Mouse (Mus musculus): Measurements from ENCODE around the gene Trio. TPM values are rescaled to one million over a fixed set of nuclear protein-coding genes. Genes with fewer than 3 reads are reported as not detected.

Gene Trio
- polyA plus RNA-seq, 1 experiment from 2014 or later = 103 TPM

DNA sequence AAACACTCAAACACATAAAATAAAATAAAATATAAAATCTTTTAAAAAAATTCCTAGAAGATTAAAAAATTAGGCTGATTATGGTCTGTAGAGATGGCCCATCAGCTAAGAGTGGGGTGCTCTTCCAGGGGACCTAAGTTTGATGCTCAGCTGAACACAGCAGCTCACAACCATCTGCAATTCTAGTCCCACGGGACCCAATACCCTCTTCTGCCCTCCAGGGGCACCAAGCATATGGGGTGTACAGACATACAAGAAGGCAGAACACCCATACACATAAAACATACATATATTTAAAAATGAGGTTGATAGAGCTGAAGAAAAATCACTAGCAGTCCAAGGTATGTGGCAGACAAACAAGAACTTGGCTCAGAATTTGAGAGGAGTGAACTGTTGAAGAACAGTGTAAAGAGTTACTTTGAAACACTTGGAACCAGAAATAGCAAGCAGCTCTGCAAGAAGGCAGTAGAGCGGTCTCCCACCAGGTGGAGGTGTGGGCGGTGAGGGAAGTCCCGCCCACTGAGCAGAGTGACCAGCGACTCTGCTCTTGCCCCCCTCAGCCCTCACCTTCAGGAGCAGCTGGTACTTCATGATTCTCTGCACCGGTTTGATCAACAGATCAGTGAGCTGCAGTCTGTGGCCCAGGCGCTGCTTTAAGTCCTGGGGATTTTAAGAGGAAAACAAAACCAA is 270.9 kb downstream of the Trio start:
- DNase-seq (ENCODE audit: low read depth, low spot score) = no peak
- ChIA-PET POLR2A (interaction anchor here (1.6 to 4.4 kb wide), 2 partner anchors 29 to 33 kb away, joined by 4 to 16 read pairs; no protein-coding TSS in a partner anchor), CTCF (interaction anchor here (1.2 to 5.6 kb wide), 6 partner anchors 11 to 68 kb away, joined by 3 to 78 read pairs (median 6); no protein-coding TSS in a partner anchor)
- H3K27me3 ChIP-seq = no peaks in the 10 kb centered on the region
- no peak for TF ChIP-seq CTCF (IDR thresholded peaks at IDR 0.05)
- in situ Hi-C loops (cut with MboI; ENCODE audit: low pct_unique_long_range_greater_than_20kb) = loop anchor here (5.0 kb wide), 1 partner anchor 73 kb away; no protein-coding TSS in a partner anchor
- no peak for ATAC-seq

- no peaks in the 10 kb centered on the region for H3K27me3 ChIP-seq
- TF ChIP-seq CTCF (IDR thresholded peaks at IDR 0.05) = no peak
- ATAC-seq = no peak
- no peak for DNase-seq (ENCODE audit: low read depth, low spot score)
- in situ Hi-C loops (cut with MboI; ENCODE audit: low pct_unique_long_range_greater_than_20kb) = loop anchor here (5.0 kb wide), 1 partner anchor 73 kb away; no protein-coding TSS in a partner anchor
- ChIA-PET POLR2A (interaction anchor here (1.7 to 4.4 kb wide), 2 partner anchors 30 to 33 kb away, joined by 3 to 16 read pairs; no protein-coding TSS in a partner anchor), CTCF (interaction anchor here (0.8 to 5.6 kb wide), 7 partner anchors 11 to 69 kb away, joined by 3 to 78 read pairs (median 5); no protein-coding TSS in a partner anchor)
Observed at GRCm38 (mm10) chr15:27753923-27754322, 271.7 kb downstream of the Trio start.

- in situ Hi-C loops (cut with MboI; ENCODE audit: low pct_unique_long_range_greater_than_20kb) = loop anchor here (5.0 kb wide), 1 partner anchor 74 kb away; no protein-coding TSS in a partner anchor
- H3K27me3 ChIP-seq = no peaks in the 10 kb centered on the region
- ATAC-seq = peak; percentile 65
- no peak for TF ChIP-seq CTCF (IDR thresholded peaks at IDR 0.05)
- POLR2A ChIA-PET = interaction anchor here (0.9 to 4.4 kb wide), 6 partner anchors 31 to 71 kb away, joined by 3 to 16 read pairs (median 4); no protein-coding TSS in a partner anchor
- DNase-seq (ENCODE audit: low read depth, low spot score) = peak; percentile 70
- CTCF ChIA-PET = interaction anchor here (0.6 to 5.6 kb wide), 24 partner anchors 11 to 167 kb away, joined by 3 to 78 read pairs (median 5); no protein-coding TSS in a partner anchor
Observed at GRCm38 (mm10) chr15:27752677-27753342, 272.8 kb downstream of the Trio start.

- POLR2A ChIA-PET = interaction anchor here (1.0 to 4.4 kb wide), 4 partner anchors 32 to 72 kb away, joined by 3 to 16 read pairs (median 4); no protein-coding TSS in a partner anchor
- peak; percentile 62 for DNase-seq (ENCODE audit: low read depth, low spot score)
- peak; percentile 70 for ATAC-seq
- H3K27me3 ChIP-seq = no peaks in the 10 kb centered on the region
- in situ Hi-C loops (cut with MboI; ENCODE audit: low pct_unique_long_range_greater_than_20kb) = loop anchor here (5.0 kb wide), 1 partner anchor 75 kb away; no protein-coding TSS in a partner anchor
- no peak for TF ChIP-seq CTCF (IDR thresholded peaks at IDR 0.05)
- CTCF ChIA-PET = interaction anchor here (0.6 to 5.6 kb wide), 25 partner anchors 12 to 168 kb away, joined by 3 to 78 read pairs (median 5); no protein-coding TSS in a partner anchor
Observed at GRCm38 (mm10) chr15:27751612-27752405, 273.8 kb downstream of the Trio start.

- ChIA-PET CTCF (interaction anchor here (1.7 kb wide), 1 partner anchor 113 kb away, joined by 4 read pairs; no protein-coding TSS in a partner anchor), POLR2A (no interaction called here)
- H3K27me3 ChIP-seq = no peaks in the 10 kb centered on the region
- ATAC-seq (peak; percentile 13), DNase-seq (ENCODE audit: low read depth, low spot score) (no peak)
- in situ Hi-C loops (cut with MboI; ENCODE audit: low pct_unique_long_range_greater_than_20kb) = no loop called here
- no peak for TF ChIP-seq CTCF (IDR thresholded peaks at IDR 0.05)
Observed at GRCm38 (mm10) chr15:27748739-27749138, 276.9 kb downstream of the Trio start.

- in situ Hi-C loops (cut with MboI; ENCODE audit: low pct_unique_long_range_greater_than_20kb) = no loop called here
- ChIA-PET CTCF (interaction anchor here (0.9 to 1.7 kb wide), 3 partner anchors 59 to 114 kb away, joined by 3 to 4 read pairs (median 3); no protein-coding TSS in a partner anchor), POLR2A (no interaction called here)
- DNase-seq (ENCODE audit: low read depth, low spot score) (no peak), ATAC-seq (no peak)
- no peaks in the 10 kb centered on the region for H3K27me3 ChIP-seq
- no peak for TF ChIP-seq CTCF (IDR thresholded peaks at IDR 0.05)
Observed at GRCm38 (mm10) chr15:27747512-27747911, 278.1 kb downstream of the Trio start.

GRCm38 (mm10) chr15:27744995-27745394 is 280.7 kb downstream of the Trio start:
- in situ Hi-C loops (cut with MboI; ENCODE audit: low pct_unique_long_range_greater_than_20kb) = no loop called here
- CTCF ChIA-PET = no interaction called here
- ATAC-seq (no peak), DNase-seq (ENCODE audit: low read depth, low spot score) (no peak)
- POLR2A ChIA-PET = interaction anchor here (0.7 kb wide), 1 partner anchor 18 kb away, joined by 4 read pairs; no protein-coding TSS in a partner anchor
- H3K27me3 ChIP-seq = no peaks in the 10 kb centered on the region
- no peak for TF ChIP-seq CTCF (IDR thresholded peaks at IDR 0.05)

- ATAC-seq (no peak), DNase-seq (ENCODE audit: low read depth, low spot score) (no peak)
- no peak for TF ChIP-seq CTCF (IDR thresholded peaks at IDR 0.05)
- POLR2A ChIA-PET = no interaction called here
- in situ Hi-C loops (cut with MboI; ENCODE audit: low pct_unique_long_range_greater_than_20kb) = no loop called here
- CTCF ChIA-PET = no interaction called here
- H3K27me3 ChIP-seq = no peaks in the 10 kb centered on the region
Observed at GRCm38 (mm10) chr15:27740080-27740479, 285.6 kb downstream of the Trio start.

DNA sequence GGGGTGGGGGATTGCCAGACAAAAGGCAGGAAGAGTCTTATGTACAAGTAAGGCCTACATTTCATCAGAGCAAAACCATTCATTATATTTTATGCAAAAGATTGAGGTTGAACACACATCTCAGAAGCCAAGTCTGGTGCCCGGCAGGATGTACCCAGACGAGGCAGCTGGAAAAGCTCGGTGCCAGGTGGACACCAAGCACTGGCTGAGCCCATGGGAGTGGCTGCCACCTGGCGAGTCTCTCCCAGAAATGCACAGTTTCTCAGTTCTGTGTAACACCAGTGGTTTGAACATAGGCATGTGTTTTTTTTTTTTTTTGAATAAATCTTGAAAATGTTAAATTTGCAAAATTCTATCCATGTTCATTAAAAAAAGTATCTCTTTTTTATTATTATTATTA is 293.8 kb downstream of the Trio start:
- CTCF ChIA-PET = interaction anchor here (1.6 kb wide), 1 partner anchor 20 kb away, joined by 6 read pairs; no protein-coding TSS in a partner anchor
- H3K27me3 ChIP-seq = no peaks in the 10 kb centered on the region
- in situ Hi-C loops (cut with MboI; ENCODE audit: low pct_unique_long_range_greater_than_20kb) = no loop called here
- TF ChIP-seq CTCF (IDR thresholded peaks at IDR 0.05) = no peak
- DNase-seq (ENCODE audit: low read depth, low spot score) = no peak
- no peak for ATAC-seq
- POLR2A ChIA-PET = no interaction called here

- DNase-seq (ENCODE audit: low read depth, low spot score) = no peak
- no peak for TF ChIP-seq CTCF (IDR thresholded peaks at IDR 0.05)
- POLR2A ChIA-PET = no interaction called here
- ATAC-seq = no peak
- CTCF ChIA-PET = interaction anchor here (1.2 kb wide), 1 partner anchor 11 kb away, joined by 3 read pairs; no protein-coding TSS in a partner anchor
- no peaks in the 10 kb centered on the region for H3K27me3 ChIP-seq
- in situ Hi-C loops (cut with MboI; ENCODE audit: low pct_unique_long_range_greater_than_20kb) = no loop called here
Observed at GRCm38 (mm10) chr15:27726228-27726627, 299.4 kb downstream of the Trio start.
